Mouse (Mus musculus) lung, embryonic 16.5 days (tissue): ENCODE measurements around the gene Ints13. TPM values are rescaled to one million over a fixed set of nuclear protein-coding genes. Genes with fewer than 3 reads are reported as not detected.
A peak's percentile ranks its signal among the peaks of the same experiment; 100 is the strongest.
"Not testable (repeated sequence)": the region's sequence is repeated elsewhere in the genome, so short reads cannot be mapped to it uniquely, and the experiment has no call there.

Experiments used
- ATAC-seq: fragments of 200-750 bp; cut with Nextera tagmentation; 2 replicates; pipeline ENCODE4 v1.8.0; 2017; ENCODE audit warnings: low read depth, mild to moderate bottlenecking, moderate library complexity
- H3K27ac ChIP-seq: fragments of 300-500 bp; sonication (generic); 2 replicates; pipeline ENCODE4 v1.5.1; 2014; ENCODE audit warnings: mild to moderate bottlenecking, control low read depth, low read length
- H3K27me3 ChIP-seq: fragments of 300-500 bp; sonication (generic); 2 replicates; pipeline ENCODE4 v1.6.1; 2014; ENCODE audit warnings: low read depth, low read length, mixed read lengths; ENCODE audit not compliant: control insufficient read depth, insufficient read depth
- H3K36me3 ChIP-seq: fragments of 300-500 bp; sonication (generic); 2 replicates; pipeline ENCODE4 v1.6.1; 2014; ENCODE audit warnings: low read length; ENCODE audit not compliant: control insufficient read depth, insufficient read depth
- H3K4me1 ChIP-seq: fragments of 300-500 bp; sonication (generic); replicated peaks from 2 replicates; pipeline ENCODE4 v1.6.1; 2014; ENCODE audit warnings: low read length, mixed read lengths; ENCODE audit not compliant: control insufficient read depth, insufficient read depth
- H3K4me2 ChIP-seq: fragments of 300-500 bp; sonication (generic); 2 replicates; pipeline ENCODE4 v1.6.1; 2014; ENCODE audit warnings: low read depth, low read length, control low read depth
- H3K4me3 ChIP-seq: fragments of 300-500 bp; sonication (generic); 2 replicates; pipeline ENCODE4 v1.5.1; 2014; ENCODE audit warnings: mild to moderate bottlenecking, low read length, control low read depth
- H3K9ac ChIP-seq: fragments of 300-500 bp; sonication (generic); 2 replicates; pipeline ENCODE4 v1.6.1; 2014; ENCODE audit warnings: low read length, control low read depth
- H3K9me3 ChIP-seq: fragments of 300-500 bp; sonication (generic); 2 replicates; pipeline ENCODE4 v1.6.1; 2016; ENCODE audit warnings: low read length; ENCODE audit not compliant: control insufficient read depth
- WGBS: fragments of 180-500 bp; shearing (Covaris S2); extraction: QIAGEN DNeasy Blood & Tissue Kit; methylation state at CpG from one replicate; pipeline ENCODE4 v1.1.7; 2014; 5-methylcytosine and 5-hydroxymethylcytosine counted together
- polyA plus RNA-seq: library from polyadenylated mRNA; unstranded; fragments of >200 nt; fragmentation: Nextera tagmentation; extraction: Ambion mirVana; gene quantifications from 2 replicates; pipeline ENCODE4 v1.2.1, GENCODE M21; 2015

The Ints13 gene
- polyA plus RNA-seq, 1 experiment from 2014 or later: 69.9 TPM

DNA sequence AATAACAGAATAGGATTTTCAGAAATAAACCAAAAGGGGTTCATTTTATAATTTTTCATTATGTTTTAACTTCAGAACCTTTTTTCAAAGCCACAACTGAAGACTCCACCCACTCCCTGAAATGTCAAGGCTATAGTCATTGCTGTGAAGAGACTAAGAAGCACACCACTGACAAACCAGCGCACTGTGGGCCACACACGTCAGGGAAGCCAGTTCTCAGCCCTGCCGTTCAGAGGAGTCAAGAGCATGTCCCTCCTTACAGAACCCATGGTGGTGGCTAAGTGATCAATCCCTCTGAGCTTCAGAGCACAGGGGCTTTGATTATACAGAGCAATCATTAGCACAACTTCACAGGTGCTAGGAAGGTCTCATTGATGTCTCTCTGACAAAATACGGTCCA lies 25.0 kb upstream of the Ints13 start:
- H3K9me3 ChIP-seq: no peaks in the 10 kb centered on the region
- 71% methylated on average over 4 of the region's 4 CpGs for WGBS
- H3K4me2 ChIP-seq: no peak overlapping the region
- H3K36me3 ChIP-seq: peaks cover 36% of the 10 kb centered on the region
- no peak for ATAC-seq
- no peak overlapping the region for H3K27ac ChIP-seq
- no peak overlapping the region for H3K4me3 ChIP-seq
- no peaks in the 10 kb centered on the region for H3K4me1 ChIP-seq
- H3K9ac ChIP-seq: no peak overlapping the region
- no peaks in the 10 kb centered on the region for H3K27me3 ChIP-seq

GRCm38 (mm10) chr6:146585134-146585533 lies 7.5 kb upstream of the Ints13 start:
- ATAC-seq: no peak

DNA sequence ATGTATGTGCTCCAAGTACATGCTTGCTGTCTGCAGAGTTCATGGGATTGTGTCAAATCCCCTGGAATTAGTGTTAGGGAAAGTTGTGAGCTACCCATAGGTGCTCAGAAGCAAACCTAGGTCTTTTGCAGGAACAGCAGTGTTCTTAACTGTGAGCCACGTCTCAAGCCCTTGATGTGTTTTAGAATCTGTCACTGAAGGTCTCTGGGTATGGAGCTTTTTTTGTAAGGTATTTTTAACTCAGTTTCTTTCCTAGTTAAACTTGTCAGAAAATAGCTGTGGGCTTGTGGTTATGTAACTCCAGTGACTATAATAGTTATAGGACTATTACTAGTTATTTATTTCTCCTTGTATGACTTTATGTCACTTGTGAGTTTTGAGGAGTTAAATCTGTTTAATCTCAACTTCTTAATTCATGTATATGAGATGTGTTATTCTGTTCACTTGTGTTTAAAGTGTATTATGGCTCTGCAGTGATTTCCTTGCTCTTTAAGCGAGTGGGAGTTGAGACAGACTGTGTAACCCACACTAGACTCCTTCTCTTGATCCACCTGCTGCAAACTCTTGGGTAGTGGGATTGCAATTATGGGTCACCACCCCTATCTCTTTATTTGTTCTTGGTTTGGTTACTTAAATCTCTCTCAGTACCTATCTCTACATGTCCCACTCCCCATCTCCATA lies 5.9 kb upstream of the Ints13 start:
- no peaks in the 10 kb centered on the region for H3K27me3 ChIP-seq
- H3K9me3 ChIP-seq: no peaks in the 10 kb centered on the region
- H3K4me3 ChIP-seq: no peak overlapping the region
- ATAC-seq: no peak
- H3K9ac ChIP-seq: no peak overlapping the region
- WGBS: 84% methylated on average over 2 of the region's 2 CpGs
- H3K4me2 ChIP-seq: no peak overlapping the region
- no peak overlapping the region for H3K27ac ChIP-seq
- H3K4me1 ChIP-seq: peaks cover 10% of the 10 kb centered on the region
- H3K36me3 ChIP-seq: peaks cover 17% of the 10 kb centered on the region

More at GRCm38 (mm10) chr6:146585134-146585533, 7.5 kb upstream of the Ints13 start:
- H3K27me3 ChIP-seq: no peaks in the 10 kb centered on the region
- H3K27ac ChIP-seq: no peak overlapping the region
- WGBS: 92% methylated on average over 5 of the region's 5 CpGs
- peaks cover 2% of the 10 kb centered on the region; the same call in 1 of the 2 replicates for H3K4me1 ChIP-seq
- peaks cover 28% of the 10 kb centered on the region for H3K36me3 ChIP-seq
- no peak overlapping the region for H3K4me2 ChIP-seq
- no peak overlapping the region for H3K4me3 ChIP-seq
- H3K9ac ChIP-seq: no peak overlapping the region
- H3K9me3 ChIP-seq: no peaks in the 10 kb centered on the region

GRCm38 (mm10) chr6:146580381-146580926 lies 2.8 kb upstream of the Ints13 start:
- Histone ChIP-seq H3K36me3 (no peaks in the 10 kb centered on the region), H3K27me3 (no peaks in the 10 kb centered on the region), H3K4me3 (no peak overlapping the region), H3K27ac (no peak overlapping the region), H3K9ac (no peak overlapping the region), H3K4me2 (no peak overlapping the region; the same call in 1 of the 2 replicates), H3K4me1 (peaks cover 20% of the 10 kb centered on the region), H3K9me3 (no peaks in the 10 kb centered on the region)
- WGBS: 10% methylated on average over 2 of the region's 2 CpGs
- ATAC-seq: no peak

DNA sequence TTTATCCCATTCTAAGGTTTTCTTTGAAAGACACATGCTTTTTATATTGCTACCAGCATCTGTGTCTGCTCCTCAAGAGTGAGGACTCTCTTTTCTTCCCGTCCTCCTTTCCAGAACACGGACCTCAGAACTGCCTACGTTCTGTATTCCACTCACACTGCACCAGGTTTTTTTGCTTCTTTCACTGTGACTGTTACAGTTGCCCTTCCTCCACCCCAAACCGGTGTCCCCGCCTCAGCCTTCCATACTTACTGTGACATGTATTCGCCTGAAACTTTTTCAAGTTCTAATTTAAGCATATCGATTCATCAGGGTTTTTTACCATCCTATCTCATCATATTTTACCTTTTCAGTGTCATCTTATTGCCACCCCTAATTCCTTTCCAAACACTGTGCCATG lies 951 bp upstream of the Ints13 start:
- peak overlapping the region; percentile 90 for H3K4me3 ChIP-seq
- peak overlapping the region; percentile 98 for H3K27ac ChIP-seq
- peaks cover 3% of the 10 kb centered on the region; the same call in 1 of the 2 replicates for H3K36me3 ChIP-seq
- H3K9me3 ChIP-seq: no peaks in the 10 kb centered on the region
- 3% methylated on average over 7 of the region's 7 CpGs for WGBS
- no peaks in the 10 kb centered on the region for H3K27me3 ChIP-seq
- ATAC-seq: no peak
- H3K4me2 ChIP-seq: peak overlapping the region; percentile 90
- H3K9ac ChIP-seq: peak overlapping the region; percentile 97
- H3K4me1 ChIP-seq: peaks cover 20% of the 10 kb centered on the region

- peak overlapping the region; percentile 90 for H3K4me2 ChIP-seq
- under 1% methylated on average over 22 of the region's 22 CpGs for WGBS
- ATAC-seq: peak; percentile 62
- peak overlapping the region; percentile 90 for H3K4me3 ChIP-seq
- peaks cover 3% of the 10 kb centered on the region; the same call in 1 of the 2 replicates for H3K36me3 ChIP-seq
- peaks cover 20% of the 10 kb centered on the region for H3K4me1 ChIP-seq
- peak overlapping the region; percentile 98 for H3K27ac ChIP-seq
- H3K9me3 ChIP-seq: no peaks in the 10 kb centered on the region
- H3K9ac ChIP-seq: peak overlapping the region; percentile 97
- H3K27me3 ChIP-seq: no peaks in the 10 kb centered on the region
Observed at GRCm38 (mm10) chr6:146578111-146578531, 486 bp upstream of the Ints13 start.

GRCm38 (mm10) chr6:146576903-146577302 lies 732 bp downstream of the Ints13 start, which contains the start of gene Fgfr1op2:
Fgfr1op2 (plus strand) TSS chr6:146577203.
- Histone ChIP-seq H3K27me3 (no peaks in the 10 kb centered on the region), H3K4me2 (peak within 1 kb of the TSS; percentile 90), H3K27ac (peak within 1 kb of the TSS; percentile 98), H3K36me3 (peaks cover 3% of the 10 kb centered on the region; the same call in 1 of the 2 replicates), H3K4me1 (peaks cover 20% of the 10 kb centered on the region), H3K9me3 (no peaks in the 10 kb centered on the region), H3K4me3 (peak within 1 kb of the TSS; percentile 90), H3K9ac (peak within 1 kb of the TSS; percentile 97)
- no peak for ATAC-seq
- under 1% methylated on average over 13 of the region's 13 CpGs for WGBS

DNA sequence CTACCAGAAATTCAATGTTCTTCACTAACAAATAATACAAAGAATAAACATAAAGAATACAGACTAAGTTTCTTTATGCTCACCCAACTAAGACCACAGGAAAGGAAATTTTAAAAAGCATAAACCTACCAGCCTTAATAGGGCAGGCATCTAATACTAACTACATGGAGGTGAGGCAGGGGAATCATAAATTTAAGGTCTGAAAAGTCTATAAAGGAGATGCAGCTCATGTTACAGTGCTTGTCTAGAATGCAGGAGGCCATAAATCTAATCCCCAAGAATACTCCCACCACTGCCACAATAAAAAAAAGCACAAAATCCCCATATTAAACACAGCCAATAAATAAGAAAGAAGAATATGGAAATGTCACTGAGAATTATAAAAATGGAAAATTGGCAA lies 5.6 kb downstream of the Ints13 start:
- no peaks in the 10 kb centered on the region for H3K9me3 ChIP-seq
- no peak overlapping the region for H3K4me3 ChIP-seq
- no peak for ATAC-seq
- peaks cover 6% of the 10 kb centered on the region for H3K36me3 ChIP-seq
- H3K27ac ChIP-seq: no peak overlapping the region
- peaks cover 10% of the 10 kb centered on the region for H3K4me1 ChIP-seq
- no peaks in the 10 kb centered on the region for H3K27me3 ChIP-seq
- no peak overlapping the region for H3K4me2 ChIP-seq
- no peak overlapping the region for H3K9ac ChIP-seq

DNA sequence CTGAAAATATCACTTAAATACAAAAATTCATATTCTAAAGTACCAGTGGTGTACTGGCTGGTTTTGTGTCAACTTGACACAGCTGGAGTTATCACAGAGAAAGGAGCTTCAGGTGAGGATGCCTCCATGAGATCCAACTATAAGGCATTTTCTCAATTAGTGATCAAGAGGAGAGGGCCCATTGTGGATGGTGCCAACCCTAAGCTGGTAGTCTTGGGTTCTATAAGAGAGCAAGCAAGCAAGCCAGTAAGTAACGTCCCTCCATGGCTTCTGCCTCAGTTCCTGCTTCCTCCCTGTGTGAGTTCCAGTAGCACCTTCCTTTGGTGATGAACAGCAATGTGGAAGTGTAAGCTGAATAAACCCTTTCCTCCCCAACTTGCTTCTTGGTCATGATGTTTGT lies 15.2 kb downstream of the Ints13 start:
- not testable (repeated sequence) for H3K27me3 ChIP-seq, H3K9me3 ChIP-seq, H3K9ac ChIP-seq, ATAC-seq, H3K4me2 ChIP-seq, H3K27ac ChIP-seq, H3K4me1 ChIP-seq, H3K4me3 ChIP-seq
- 77% methylated on average over 1 of the region's 1 CpGs for WGBS
- H3K36me3 ChIP-seq: peaks cover 20% of the 10 kb centered on the region
